24 mouse cellular contexts compared by ENCODE assay signal in the genomic region with DNA sequence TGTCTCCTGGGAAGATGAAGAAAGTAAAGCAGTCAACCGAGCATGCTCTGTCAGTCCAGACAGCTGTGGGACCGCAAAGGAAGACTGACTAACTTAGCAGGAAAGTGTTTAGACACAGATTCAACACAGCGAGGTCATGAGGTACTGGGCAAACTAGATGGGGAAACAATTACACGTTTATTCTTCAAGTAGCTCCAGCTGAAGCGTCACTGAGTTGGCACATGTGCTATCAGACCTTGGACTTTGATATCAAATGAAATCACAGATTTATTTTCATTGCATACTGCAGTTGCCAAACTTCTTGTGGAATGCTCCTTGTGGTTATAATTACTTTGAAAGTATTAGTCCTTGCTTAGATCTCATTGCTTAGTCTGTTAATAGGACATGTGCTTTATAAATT.
"Had no signal": no experiment of that assay in that cellular context is flagged by ENCODE, and none has a peak within 500 bp of the region (broad histone marks: within the 10 kb centered on the region; RNA-seq: fewer than 3 reads in every experiment).

No protein-coding gene starts in this region.

- DNase-seq: kidney, adult 8-10 months; kidney, postnatal 10 days; kidney, postnatal 36 days; layer of hippocampus, adult 9-11 months; liver; liver, postnatal 0 days; lung, embryonic 14.5 days; right cerebral cortex, adult 18-20 months; right cerebral cortex, postnatal 14 days; right cerebral cortex, postnatal 4 days; thymus, adult 2 months; thymus, postnatal 36 days had no signal

- ATAC-seq: liver, postnatal 0 days; lung, postnatal 0 days; midbrain, embryonic 15.5 days had no signal

- H3K4me1 ChIP-seq: kidney, embryonic 15.5 days; midbrain, embryonic 12.5 days; midbrain, embryonic 15.5 days; neural tube, embryonic 12.5 days; neural tube, embryonic 15.5 days had no signal

- H3K9ac ChIP-seq: kidney, embryonic 15.5 days; limb, embryonic 13.5 days; liver, embryonic 14.5 days; liver, postnatal 0 days; lung, embryonic 14.5 days; midbrain, embryonic 12.5 days; midbrain, embryonic 15.5 days; neural tube, embryonic 12.5 days; neural tube, embryonic 15.5 days had no signal

- H3K27ac ChIP-seq: kidney, embryonic 15.5 days; layer of hippocampus, adult 2 months; limb, embryonic 10.5 days; limb, embryonic 13.5 days; liver, embryonic 14.5 days; macrophage; midbrain, embryonic 12.5 days; midbrain, embryonic 15.5 days; neural tube, embryonic 12.5 days; neural tube, embryonic 15.5 days; stomach, postnatal 0 days had no signal

- H3K36me3 ChIP-seq: kidney, embryonic 15.5 days; limb, embryonic 10.5 days; limb, embryonic 13.5 days; midbrain, embryonic 12.5 days; midbrain, embryonic 15.5 days; neural tube, embryonic 12.5 days; neural tube, embryonic 15.5 days had no signal

- H3K4me2 ChIP-seq: kidney, embryonic 15.5 days; limb, embryonic 13.5 days; lung, embryonic 14.5 days; midbrain, embryonic 12.5 days; midbrain, embryonic 15.5 days; neural tube, embryonic 12.5 days; neural tube, embryonic 15.5 days had no signal

- H3K9me3 ChIP-seq: kidney, embryonic 15.5 days; limb, embryonic 10.5 days; limb, embryonic 13.5 days; midbrain, embryonic 12.5 days; midbrain, embryonic 15.5 days; neural tube, embryonic 12.5 days; neural tube, embryonic 15.5 days had no signal

- H3K27me3 ChIP-seq: kidney, embryonic 15.5 days; limb, embryonic 13.5 days; midbrain, embryonic 12.5 days; midbrain, embryonic 15.5 days; neural tube, embryonic 12.5 days; neural tube, embryonic 15.5 days had no signal

- H3K4me3 ChIP-seq: kidney, embryonic 15.5 days; layer of hippocampus, adult 2 months; limb, embryonic 10.5 days; limb, embryonic 13.5 days; midbrain, embryonic 12.5 days; midbrain, embryonic 15.5 days; neural tube, embryonic 12.5 days; neural tube, embryonic 15.5 days had no signal
